Mouse (Mus musculus): Measurements from ENCODE around the gene 4921539E11Rik. TPM values are rescaled to one million over a fixed set of nuclear protein-coding genes. Genes with fewer than 3 reads are reported as not detected.

The 4921539E11Rik gene
- polyA plus RNA-seq, 1 experiment: not detected

DNA sequence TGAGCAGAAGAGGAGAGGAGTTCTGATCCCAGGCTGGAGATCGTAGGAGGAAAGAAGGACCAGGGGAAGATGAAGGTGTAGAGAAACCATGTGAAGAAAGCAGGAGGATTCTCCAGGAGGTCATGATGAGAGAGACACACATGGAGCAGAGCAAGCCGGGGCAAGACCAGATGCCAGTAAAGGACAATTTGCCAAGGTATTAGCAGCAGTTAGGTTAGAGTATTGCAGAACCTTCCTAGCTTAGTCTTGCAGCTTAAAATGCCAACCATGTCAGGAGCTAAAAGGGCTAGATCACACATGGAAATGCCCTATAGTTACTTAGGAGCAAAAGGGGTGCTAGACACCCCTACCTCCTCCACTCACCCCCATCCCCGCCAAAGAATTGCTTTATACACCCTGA, 43.4 kb downstream of the 4921539E11Rik start:
- H3K4me3 ChIP-seq (ENCODE audit: insufficient read depth, low read depth, low read length): no peak overlapping the region
- TF ChIP-seq CTCF (conservative IDR thresholded peaks at IDR 0.05; ENCODE audit: insufficient read depth, insufficient read length, low read depth, low read length) (no peak), POLR2A (IDR thresholded peaks at IDR 0.05; ENCODE audit: low read depth, low read length) (no peak)
- no peaks in the 10 kb centered on the region for H3K4me1 ChIP-seq (ENCODE audit: control insufficient read depth, insufficient read depth, low read length)
- no peak overlapping the region for H3K27ac ChIP-seq (ENCODE audit: insufficient read depth, low read depth, low read length)
- H3K36me3 ChIP-seq (ENCODE audit: control insufficient read depth, insufficient read depth, low read length): no peaks in the 10 kb centered on the region
- WGBS: 90% methylated on average over 3 of the region's 3 CpGs
- no peaks in the 10 kb centered on the region for H3K27me3 ChIP-seq (replicated peaks; ENCODE audit: control insufficient read depth, insufficient read depth, low read length)
- no peak for DNase-seq

GRCm38 (mm10) chr4:103232156-103232555, 58.5 kb downstream of the 4921539E11Rik start:
- DNase-seq: peak; percentile 61

GRCm38 (mm10) chr4:103222854-103223253, 67.8 kb downstream of the 4921539E11Rik start:
- 27% methylated on average over 9 of the region's 9 CpGs for WGBS
- H3K27me3 ChIP-seq (replicated peaks; ENCODE audit: control insufficient read depth, insufficient read depth, low read length): no peaks in the 10 kb centered on the region
- H3K27ac ChIP-seq (ENCODE audit: insufficient read depth, low read depth, low read length): no peak overlapping the region
- no peaks in the 10 kb centered on the region for H3K36me3 ChIP-seq (ENCODE audit: control insufficient read depth, insufficient read depth, low read length)
- no peak overlapping the region for H3K4me3 ChIP-seq (ENCODE audit: insufficient read depth, low read depth, low read length)
- TF ChIP-seq CTCF (conservative IDR thresholded peaks at IDR 0.05; ENCODE audit: insufficient read depth, insufficient read length, low read depth, low read length) (no peak), POLR2A (IDR thresholded peaks at IDR 0.05; ENCODE audit: low read depth, low read length) (no peak)
- DNase-seq: no peak
- H3K4me1 ChIP-seq (ENCODE audit: control insufficient read depth, insufficient read depth, low read length): peaks cover 3% of the 10 kb centered on the region; the same call in 1 of the 2 replicates

More at GRCm38 (mm10) chr4:103232156-103232555, 58.5 kb downstream of the 4921539E11Rik start:
- no peak overlapping the region for H3K27ac ChIP-seq (ENCODE audit: insufficient read depth, low read depth, low read length)
- H3K27me3 ChIP-seq (replicated peaks; ENCODE audit: control insufficient read depth, insufficient read depth, low read length): no peaks in the 10 kb centered on the region
- no peaks in the 10 kb centered on the region for H3K36me3 ChIP-seq (ENCODE audit: control insufficient read depth, insufficient read depth, low read length)
- H3K4me1 ChIP-seq (ENCODE audit: control insufficient read depth, insufficient read depth, low read length): no peaks in the 10 kb centered on the region
- no peak overlapping the region for H3K4me3 ChIP-seq (ENCODE audit: insufficient read depth, low read depth, low read length)
- TF ChIP-seq POLR2A (IDR thresholded peaks at IDR 0.05; ENCODE audit: low read depth, low read length) (no peak), CTCF (conservative IDR thresholded peaks at IDR 0.05; ENCODE audit: insufficient read depth, insufficient read length, low read depth, low read length) (no peak)
- 41% methylated on average over 2 of the region's 2 CpGs for WGBS

GRCm38 (mm10) chr4:103221789-103222188, 68.9 kb downstream of the 4921539E11Rik start:
- H3K36me3 ChIP-seq (ENCODE audit: control insufficient read depth, insufficient read depth, low read length): no peaks in the 10 kb centered on the region
- no peak overlapping the region for H3K27ac ChIP-seq (ENCODE audit: insufficient read depth, low read depth, low read length)
- H3K4me1 ChIP-seq (ENCODE audit: control insufficient read depth, insufficient read depth, low read length): peaks cover 5% of the 10 kb centered on the region; the same call in 1 of the 2 replicates
- DNase-seq: no peak
- WGBS: 76% methylated on average over 6 of the region's 6 CpGs
- TF ChIP-seq CTCF (conservative IDR thresholded peaks at IDR 0.05; ENCODE audit: insufficient read depth, insufficient read length, low read depth, low read length): no peak
- no peak for TF ChIP-seq POLR2A (IDR thresholded peaks at IDR 0.05; ENCODE audit: low read depth, low read length)
- no peak overlapping the region for H3K4me3 ChIP-seq (ENCODE audit: insufficient read depth, low read depth, low read length)
- no peaks in the 10 kb centered on the region for H3K27me3 ChIP-seq (replicated peaks; ENCODE audit: control insufficient read depth, insufficient read depth, low read length)

DNA sequence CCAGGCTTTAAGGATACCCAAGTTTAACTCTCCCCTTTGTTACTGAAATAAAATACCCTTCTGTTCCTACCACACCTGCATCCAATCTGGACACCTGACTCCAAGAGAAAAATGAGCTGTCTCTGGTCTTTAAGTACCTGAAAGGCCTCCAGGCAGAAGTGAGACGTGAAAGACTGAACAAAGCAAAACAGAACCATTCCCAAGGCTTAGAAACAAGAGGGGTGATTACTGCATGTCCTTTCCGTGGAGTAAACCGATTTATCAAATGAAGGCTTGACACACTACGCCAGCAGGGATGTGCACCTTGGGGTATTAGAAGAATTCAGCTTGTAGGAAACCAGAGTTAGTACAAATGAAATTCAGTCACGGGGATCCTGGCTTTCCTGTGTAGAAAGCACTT, 71.7 kb downstream of the 4921539E11Rik start:
- 73% methylated on average over 5 of the region's 5 CpGs for WGBS
- DNase-seq: no peak
- no peak overlapping the region for H3K4me3 ChIP-seq (ENCODE audit: insufficient read depth, low read depth, low read length)
- no peaks in the 10 kb centered on the region for H3K36me3 ChIP-seq (ENCODE audit: control insufficient read depth, insufficient read depth, low read length)
- TF ChIP-seq POLR2A (IDR thresholded peaks at IDR 0.05; ENCODE audit: low read depth, low read length): no peak
- TF ChIP-seq CTCF (conservative IDR thresholded peaks at IDR 0.05; ENCODE audit: insufficient read depth, insufficient read length, low read depth, low read length): no peak
- no peak overlapping the region for H3K27ac ChIP-seq (ENCODE audit: insufficient read depth, low read depth, low read length)
- no peaks in the 10 kb centered on the region for H3K27me3 ChIP-seq (replicated peaks; ENCODE audit: control insufficient read depth, insufficient read depth, low read length)
- peaks cover 17% of the 10 kb centered on the region for H3K4me1 ChIP-seq (ENCODE audit: control insufficient read depth, insufficient read depth, low read length)

DNA sequence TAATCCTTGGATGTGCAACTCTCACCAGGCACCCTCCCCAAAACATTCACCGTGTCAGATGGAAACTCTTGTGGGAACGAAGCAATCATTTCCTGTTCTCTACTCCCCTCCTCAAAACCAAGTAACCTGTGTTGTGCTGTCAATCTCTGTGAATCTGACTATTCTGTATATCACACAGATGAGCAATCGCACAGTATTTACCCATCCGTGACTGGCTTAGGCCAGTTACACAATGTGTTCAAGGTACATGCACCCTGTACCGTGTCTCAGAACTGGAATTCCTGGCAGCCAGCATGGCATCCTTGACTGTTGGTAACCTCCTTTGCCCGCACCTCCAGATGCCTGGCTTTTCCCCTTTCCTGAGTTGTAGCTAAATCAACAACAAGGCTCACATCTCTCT, 74.6 kb downstream of the 4921539E11Rik start:
- Histone ChIP-seq H3K27ac (ENCODE audit: insufficient read depth, low read depth, low read length) (peak overlapping the region; percentile 75), H3K4me1 (ENCODE audit: control insufficient read depth, insufficient read depth, low read length) (peaks cover 22% of the 10 kb centered on the region), H3K36me3 (ENCODE audit: control insufficient read depth, insufficient read depth, low read length) (no peaks in the 10 kb centered on the region; the same call in 1 of the 2 replicates), H3K27me3 (replicated peaks; ENCODE audit: control insufficient read depth, insufficient read depth, low read length) (no peaks in the 10 kb centered on the region), H3K4me3 (ENCODE audit: insufficient read depth, low read depth, low read length) (no peak overlapping the region)
- DNase-seq: peak; percentile 92
- no peak for TF ChIP-seq POLR2A (IDR thresholded peaks at IDR 0.05; ENCODE audit: low read depth, low read length)
- no peak for TF ChIP-seq CTCF (conservative IDR thresholded peaks at IDR 0.05; ENCODE audit: insufficient read depth, insufficient read length, low read depth, low read length)
- 38% methylated on average over 6 of the region's 6 CpGs for WGBS

DNA sequence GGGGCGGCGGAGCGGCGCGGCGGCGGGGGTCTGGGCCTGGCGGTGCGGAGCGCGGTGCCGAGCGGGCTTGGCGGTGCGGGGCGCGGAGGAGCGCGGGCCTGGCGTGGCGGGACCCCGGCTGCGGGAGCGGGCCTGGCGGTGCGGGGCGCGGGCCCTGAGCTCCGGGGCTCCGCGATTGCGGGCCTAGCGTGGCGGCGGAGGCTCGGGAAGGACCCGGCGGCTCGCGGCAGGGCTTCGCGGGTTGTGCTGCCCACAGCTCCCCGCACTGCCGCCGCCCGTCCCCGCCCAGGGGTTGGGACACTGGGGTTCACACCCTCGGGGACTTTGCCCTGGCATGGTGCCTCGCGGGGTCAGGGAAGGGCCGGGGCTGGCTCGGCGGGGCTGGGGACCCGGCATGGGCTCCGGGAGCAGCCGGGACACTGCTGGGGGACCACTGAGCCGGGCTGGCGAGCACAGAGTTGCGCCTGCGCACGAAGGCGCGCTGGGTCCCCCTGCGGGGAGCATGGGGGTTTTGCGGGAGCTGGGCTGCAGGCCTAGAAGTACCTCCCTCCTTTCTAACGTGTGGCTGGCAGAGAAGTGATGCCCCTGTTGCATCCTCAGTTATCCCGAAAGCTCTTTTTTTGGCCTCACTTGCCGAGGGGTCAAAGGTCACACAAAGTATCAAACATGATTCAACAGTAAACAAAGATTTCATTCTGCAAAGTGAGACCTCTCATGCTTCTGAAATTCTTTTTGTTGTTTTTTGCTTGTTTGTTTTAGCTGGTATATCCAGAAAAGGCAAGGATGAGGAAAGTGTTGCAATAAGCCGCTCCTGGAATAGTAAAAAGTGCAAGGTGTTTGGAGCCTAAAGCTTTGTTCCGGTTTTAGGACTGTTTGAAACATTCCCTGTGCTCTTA, 75.5 kb downstream of the 4921539E11Rik start, which contains the start of gene Slc35d1:
Slc35d1 (minus strand) TSS at position 240 of the 896 bp plus-strand sequence.
- peak; percentile 92 for DNase-seq
- no peaks in the 10 kb centered on the region for H3K27me3 ChIP-seq (replicated peaks; ENCODE audit: control insufficient read depth, insufficient read depth, low read length)

More for the DNA sequence above, 75.5 kb downstream of the 4921539E11Rik start, which contains the start of gene Slc35d1:
- TF ChIP-seq CTCF (conservative IDR thresholded peaks at IDR 0.05; ENCODE audit: insufficient read depth, insufficient read length, low read depth, low read length) (no peak), POLR2A (IDR thresholded peaks at IDR 0.05; ENCODE audit: low read depth, low read length) (no peak)
- Histone ChIP-seq H3K36me3 (ENCODE audit: control insufficient read depth, insufficient read depth, low read length) (no peaks in the 10 kb centered on the region; the same call in 1 of the 2 replicates), H3K27ac (ENCODE audit: insufficient read depth, low read depth, low read length) (peak within 1 kb of the TSS; percentile 75), H3K4me1 (ENCODE audit: control insufficient read depth, insufficient read depth, low read length) (peaks cover 22% of the 10 kb centered on the region), H3K4me3 (ENCODE audit: insufficient read depth, low read depth, low read length) (peak within 1 kb of the TSS; percentile 100)
- 8% methylated on average over 70 of the region's 70 CpGs for WGBS

All from kidney, adult 2 months (tissue).